In the genomic region with DNA sequence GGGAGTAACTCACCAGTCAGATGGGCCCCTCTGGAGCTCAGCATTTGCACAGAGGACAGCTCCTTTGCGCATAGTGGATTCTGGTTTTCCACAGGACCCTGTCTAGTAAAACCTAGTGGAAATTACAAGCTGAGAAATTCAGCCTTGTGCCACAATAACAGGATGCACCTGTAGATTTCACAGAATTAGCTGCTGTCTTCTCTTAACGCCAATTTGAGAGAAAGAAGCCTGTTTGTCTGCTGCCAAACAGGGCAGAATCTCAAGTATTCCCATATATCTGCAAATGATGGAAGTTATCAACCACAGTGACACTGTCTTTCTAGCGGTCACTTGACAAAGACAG, we compare ENCODE assay signal across 36 mouse cellular contexts. TPM values are rescaled to one million over a fixed set of nuclear protein-coding genes. Genes with fewer than 3 reads are reported as not detected.
DNase-seq lines count a peak whose midpoint lies in the region; ATAC-seq and TF ChIP-seq lines count a peak whose summit lies in the region.
"Had no signal": no experiment of that assay in that cellular context is flagged by ENCODE, and none has a peak within 500 bp of the region (broad histone marks: within the 10 kb centered on the region; RNA-seq: fewer than 3 reads in every experiment).

No protein-coding gene starts in this region.

- peak; percentile 13 to 39; a peak in 2 of 4 replicates for ATAC-seq in hematopoietic stem cell, adult 5-6 weeks (replicated peaks in 1 of 2; ENCODE audit: insufficient read depth in 1 of 2, low FRiP score in 2 of 2, low TSS enrichment in 1 of 2, low read depth in 1 of 2, poor library complexity in 2 of 2, severe bottlenecking in 2 of 2)
- ATAC-seq in megakaryocyte progenitor cell, adult 5-6 weeks (replicated peaks; ENCODE audit: poor library complexity) = no peak
- ATAC-seq: forebrain, embryonic 15.5 days; hindbrain, embryonic 16.5 days; intestine, embryonic 16.5 days; lung, postnatal 0 days had no signal

- no peak overlapping the region for H3K27ac ChIP-seq in heart, embryonic 10.5 days
- H3K27ac ChIP-seq in layer of hippocampus, adult 2 months = no peak overlapping the region
- H3K27ac ChIP-seq: embryonic facial prominence, embryonic 10.5 days; forebrain, embryonic 15.5 days; heart, embryonic 13.5 days; hindbrain, embryonic 10.5 days; limb, embryonic 15.5 days; liver, embryonic 15.5 days; midbrain, embryonic 10.5 days; neural tube, embryonic 15.5 days had no signal

- peak; percentile 33 for DNase-seq in heart, embryonic 10.5 days (ENCODE audit: low spot score)
- DNase-seq in heart, postnatal 10 days = no peak
- peak; percentile 69 for DNase-seq in CD4-positive, CD25-positive, alpha-beta regulatory T cell, adult 2 months (ENCODE audit: low read depth, low spot score)
- peak; percentile 54 for DNase-seq in thymus, postnatal 25 days
- no peak for DNase-seq in MN1 (ENCODE audit: low spot score)
- no peak for DNase-seq in layer of hippocampus, adult 2 months (ENCODE audit: low spot score in 2 of 2)
- DNase-seq: adrenal gland, postnatal 14 days; cerebellum, postnatal 10 days; gastrocnemius, postnatal 10 days; heart, adult 11 months; kidney, postnatal 4 days; layer of hippocampus, adult 9-11 months; left cerebral cortex, postnatal 4 days; right cerebral cortex, adult 18-20 months; right cerebral cortex, postnatal 4 days had no signal

- H3K27me3 ChIP-seq in heart, embryonic 10.5 days (ENCODE audit: insufficient read depth, poor library complexity, severe bottlenecking) = no peaks in the 10 kb centered on the region
- H3K27me3 ChIP-seq: forebrain, embryonic 15.5 days; heart, embryonic 13.5 days; limb, embryonic 15.5 days; liver, embryonic 15.5 days; neural tube, embryonic 15.5 days had no signal

- TF ChIP-seq CTCF in layer of hippocampus, adult 2 months (conservative IDR thresholded peaks at IDR 0.05) = no peak

- H3K36me3 ChIP-seq in heart, embryonic 10.5 days = no peaks in the 10 kb centered on the region
- H3K36me3 ChIP-seq: embryonic facial prominence, embryonic 10.5 days; forebrain, embryonic 15.5 days; heart, embryonic 13.5 days; hindbrain, embryonic 10.5 days; limb, embryonic 15.5 days; liver, embryonic 15.5 days; midbrain, embryonic 10.5 days; neural tube, embryonic 15.5 days had no signal

- no peaks in the 10 kb centered on the region for H3K4me1 ChIP-seq in heart, embryonic 10.5 days
- H3K4me1 ChIP-seq: embryonic facial prominence, embryonic 10.5 days; forebrain, embryonic 15.5 days; heart, embryonic 13.5 days; hindbrain, embryonic 10.5 days; limb, embryonic 15.5 days; liver, embryonic 15.5 days; midbrain, embryonic 10.5 days; neural tube, embryonic 15.5 days had no signal

- WGBS in heart, embryonic 10.5 days = 70% methylated on average over 3 of the region's 3 CpGs

- H3K9me3 ChIP-seq in heart, embryonic 10.5 days = no peaks in the 10 kb centered on the region
- H3K9me3 ChIP-seq: embryonic facial prominence, embryonic 10.5 days; forebrain, embryonic 15.5 days; heart, embryonic 13.5 days; hindbrain, embryonic 10.5 days; limb, embryonic 15.5 days; liver, embryonic 15.5 days; midbrain, embryonic 10.5 days; neural tube, embryonic 15.5 days had no signal

- intact Hi-C loops in heart, postnatal 10 days (cut with DNase I) = no loop called here

- no peak overlapping the region for H3K4me3 ChIP-seq in heart, embryonic 10.5 days
- no peak overlapping the region for H3K4me3 ChIP-seq in layer of hippocampus, adult 2 months
- H3K4me3 ChIP-seq: embryonic facial prominence, embryonic 10.5 days; forebrain, embryonic 15.5 days; heart, embryonic 13.5 days; hindbrain, embryonic 10.5 days; limb, embryonic 15.5 days; liver, embryonic 15.5 days; midbrain, embryonic 10.5 days; neural tube, embryonic 15.5 days had no signal

RNA-seq across cellular contexts. Expression of gene Il2ra, which starts 6.5 kb away (rescaled TPM):
- not detected in 2 replicates for polyA plus RNA-seq in heart, embryonic 10.5 days (2016; fragmentation: Nextera tagmentation; extraction: Ambion mirVana)
- under 1 TPM; 0.29 to 0.64 TPM for total RNA-seq in heart, postnatal 10 days (2021)
- 5.3 TPM in 1 of 2 replicates, not detected in the other for total RNA-seq in hematopoietic stem cell, adult 5-6 weeks (2017)
- total RNA-seq in megakaryocyte progenitor cell, adult 5-6 weeks (2015) = not detected in 2 replicates
- total RNA-seq in megakaryocyte progenitor cell, adult 5-6 weeks (2017) = not detected in 2 replicates
- total RNA-seq in layer of hippocampus, adult 2 months (2021) = under 1 TPM in 1 of 2 experiments, not detected in 1; 0.13 TPM
- total RNA-seq: left cerebral cortex, postnatal 4 days; MEL; midbrain, postnatal 0 days had no signal
- polyA plus RNA-seq: embryonic facial prominence, embryonic 10.5 days; forebrain, embryonic 15.5 days; hindbrain, embryonic 10.5 days; kidney, embryonic 14.5 days; limb, embryonic 15.5 days; liver, embryonic 15.5 days; midbrain, embryonic 10.5 days; midbrain, postnatal 0 days; neural tube, embryonic 15.5 days; stomach, embryonic 16.5 days had no signal

RNA-seq across cellular contexts. Expression of gene Gm17490, which starts 10.0 kb away (rescaled TPM):
- polyA plus RNA-seq in heart, embryonic 10.5 days (2016; fragmentation: Nextera tagmentation; extraction: Ambion mirVana) = not detected in 2 replicates
- not detected for total RNA-seq in heart, postnatal 10 days (2021)
- not detected in 2 replicates for total RNA-seq in hematopoietic stem cell, adult 5-6 weeks (2017)
- total RNA-seq in megakaryocyte progenitor cell, adult 5-6 weeks (2015) = not detected in 2 replicates
- total RNA-seq in megakaryocyte progenitor cell, adult 5-6 weeks (2017) = not detected in 2 replicates
- total RNA-seq in layer of hippocampus, adult 2 months (2021) = not detected
- total RNA-seq: adrenal gland, postnatal 14 days; gastrocnemius, postnatal 10 days; left cerebral cortex, adult 8-10 months; left cerebral cortex, postnatal 4 days; MEL; midbrain, postnatal 0 days had no signal
- polyA plus RNA-seq: brain, embryonic 14.5 days; cortical plate, adult 2 months; embryonic facial prominence, embryonic 10.5 days; forebrain, embryonic 15.5 days; heart, embryonic 13.5 days; hindbrain, embryonic 10.5 days; hindbrain, embryonic 16.5 days; intestine, embryonic 16.5 days; kidney, embryonic 14.5 days; limb, embryonic 15.5 days; liver, embryonic 15.5 days; lung, postnatal 0 days; macrophage; midbrain, embryonic 10.5 days; midbrain, postnatal 0 days; neural tube, embryonic 15.5 days; stomach, embryonic 16.5 days had no signal

RNA-seq across cellular contexts. Expression of gene Rbm17, which starts 32.2 kb away (rescaled TPM):
- polyA plus RNA-seq in heart, embryonic 10.5 days (2016; fragmentation: Nextera tagmentation; extraction: Ambion mirVana) = 107 and 146 TPM in 2 replicates
- total RNA-seq in heart, postnatal 10 days (2021) = 10 to 100 TPM; 64.9 to 80.2 TPM
- 178 and 218 TPM in 2 replicates for total RNA-seq in hematopoietic stem cell, adult 5-6 weeks (2017)
- total RNA-seq in megakaryocyte progenitor cell, adult 5-6 weeks (2015) = 137 and 153 TPM in 2 replicates
- total RNA-seq in megakaryocyte progenitor cell, adult 5-6 weeks (2017) = 129 and 175 TPM in 2 replicates
- 10 to 100 TPM; 85.7 to 86.6 TPM for total RNA-seq in layer of hippocampus, adult 2 months (2021)

Comparison
In these comparisons a context has a peak if more than half of its experiments do, and no peak if none do; other contexts are left out.
1. DNase-seq: peak in heart, embryonic 10.5 days (single experiment), CD4-positive, CD25-positive, alpha-beta regulatory T cell, adult 2 months (single experiment) and thymus, postnatal 25 days (single experiment); none in heart, postnatal 10 days (0 of 2), MN1 (single experiment) and layer of hippocampus, adult 2 months (0 of 2).